Mouse (Mus musculus) kidney, adult 2 months (tissue): ENCODE results near the gene Sez6. TPM values are rescaled to one million over a fixed set of nuclear protein-coding genes. Genes with fewer than 3 reads are reported as not detected.
A peak's percentile ranks its signal among the peaks of the same experiment; 100 is the strongest.

Source experiments
- DNase-seq: peaks from one replicate; pipeline ENCODE4 v3.0.0; 2021
- H3K27ac ChIP-seq: fragments of 200-500 bp; 2 replicates; pipeline ENCODE4 v1.5.1; 2012; ENCODE audit warnings: low read depth, low read length, control low read depth, inconsistent platforms; ENCODE audit not compliant: insufficient read depth
- H3K27me3 ChIP-seq: fragments of 200-500 bp; replicated peaks from 2 replicates; pipeline ENCODE4 v1.6.1; 2012; ENCODE audit warnings: mild to moderate bottlenecking, moderate library complexity, low read length, inconsistent platforms; ENCODE audit not compliant: control insufficient read depth, insufficient read depth
- H3K36me3 ChIP-seq: fragments of 200-500 bp; 2 replicates; pipeline ENCODE4 v1.6.1; 2012; ENCODE audit warnings: mild to moderate bottlenecking, moderate library complexity, low read length, inconsistent platforms; ENCODE audit not compliant: control insufficient read depth, insufficient read depth
- H3K4me1 ChIP-seq: fragments of 200-500 bp; 2 replicates; pipeline ENCODE4 v1.6.1; 2011; ENCODE audit warnings: low read length; ENCODE audit not compliant: control insufficient read depth, insufficient read depth
- H3K4me3 ChIP-seq: fragments of 200-500 bp; 2 replicates; pipeline ENCODE4 v1.5.1; 2011; ENCODE audit warnings: mild to moderate bottlenecking, low read depth, low read length, control low read depth; ENCODE audit not compliant: insufficient read depth
- CTCF ChIP-seq: fragments of 200-500 bp; conservative IDR thresholded peaks from 2 replicates; pipeline ENCODE4 v1.5.1; 2011; ENCODE audit warnings: low read depth, mild to moderate bottlenecking, control low read depth, low read length, moderate library complexity, mixed read lengths; ENCODE audit not compliant: insufficient read depth, insufficient read length
- POLR2A ChIP-seq: fragments of 200-500 bp; IDR thresholded peaks from one replicate; pipeline ENCODE4 v1.6.1; 2011; ENCODE audit warnings: low read depth, low read length, control low read depth
- WGBS: fragments of 180-500 bp; shearing (Covaris S2); methylation state at CpG from one replicate; pipeline ENCODE4 v1.1.7; 2018; 5-methylcytosine and 5-hydroxymethylcytosine counted together
- polyA plus RNA-seq: library from polyadenylated mRNA; depleted of rRNA; stranded (reverse); fragments of >200 nt; gene quantifications from 2 replicates; pipeline ENCODE4 v1.2.3, GENCODE M21; 2012

Gene Sez6
- polyA plus RNA-seq, 1 experiment = 0.27 TPM

DNA sequence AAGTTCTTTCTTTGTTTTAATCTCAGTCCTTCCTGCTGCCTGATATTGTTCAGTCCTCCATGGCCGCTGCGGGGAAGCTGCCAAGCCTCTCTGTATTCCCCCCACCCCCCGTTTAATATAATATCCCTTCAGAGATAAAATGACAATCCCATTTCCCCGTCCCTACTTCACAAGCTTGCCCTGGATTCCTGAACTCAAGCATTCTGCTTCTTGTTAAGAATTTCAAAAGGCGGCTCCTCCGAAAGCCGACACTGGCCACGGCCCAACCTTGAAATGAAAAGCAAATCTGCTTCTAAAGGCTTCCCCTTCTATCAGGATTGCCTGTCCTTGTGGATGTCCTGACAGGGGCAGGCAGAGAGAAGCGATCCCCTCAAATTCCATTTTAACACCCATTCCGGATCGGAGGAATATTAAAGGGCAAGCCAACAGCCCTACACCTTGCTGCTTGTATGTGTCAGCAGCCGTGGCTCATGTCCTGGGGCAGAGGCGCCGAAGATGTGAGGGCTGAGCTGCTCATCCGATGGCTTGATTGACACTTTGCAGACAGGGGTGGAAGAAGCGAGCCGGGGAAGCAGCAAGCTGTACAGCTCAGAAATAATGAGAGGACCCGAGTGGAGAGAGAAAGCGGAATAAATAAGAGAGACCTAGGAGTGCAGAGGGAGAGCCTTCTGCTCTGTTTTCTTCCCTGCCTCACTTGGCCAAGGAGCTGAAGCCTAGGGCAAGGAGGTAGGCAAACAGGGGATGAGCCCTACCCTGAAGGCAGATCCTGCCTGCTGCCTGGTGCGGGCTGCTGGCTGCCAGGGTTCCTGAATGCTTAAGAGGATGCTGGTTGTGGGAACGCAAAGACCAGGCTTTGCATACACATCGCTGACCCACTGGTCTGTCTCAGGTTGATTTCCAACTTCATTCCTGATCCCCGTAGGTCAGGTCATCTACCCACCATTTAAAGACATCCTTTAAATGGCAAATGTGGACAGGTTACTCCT, 33.5 kb upstream of the Sez6 start:
- WGBS = 43% methylated on average over 23 of the region's 23 CpGs
- H3K4me1 ChIP-seq = peaks cover 21% of the 10 kb centered on the region
- H3K27ac ChIP-seq = no peak overlapping the region
- no peak overlapping the region for H3K4me3 ChIP-seq
- no peaks in the 10 kb centered on the region for H3K27me3 ChIP-seq
- DNase-seq = no peak
- no peak for TF ChIP-seq POLR2A
- TF ChIP-seq CTCF = no peak
- H3K36me3 ChIP-seq = no peaks in the 10 kb centered on the region

DNA sequence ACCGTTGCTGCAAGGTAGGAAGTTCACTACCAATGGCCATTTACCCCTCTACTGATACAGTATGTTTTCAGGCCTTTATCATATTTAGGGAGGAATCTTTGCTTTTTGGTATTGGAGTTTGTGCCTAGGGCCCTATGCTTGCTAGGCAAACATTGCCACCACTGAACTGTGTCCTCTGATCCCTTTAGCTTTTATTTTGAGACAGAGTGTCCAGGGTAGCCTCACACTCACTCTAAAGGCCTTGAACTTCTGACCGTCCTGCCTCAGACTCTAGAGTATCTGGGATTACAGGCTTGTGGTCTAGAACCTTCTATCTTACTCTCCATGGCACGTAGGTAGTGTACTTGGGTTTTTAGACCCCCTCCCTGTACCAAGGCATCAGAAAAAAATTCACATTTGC, 30.4 kb upstream of the Sez6 start:
- H3K27ac ChIP-seq = no peak overlapping the region
- H3K27me3 ChIP-seq = no peaks in the 10 kb centered on the region
- peaks cover 7% of the 10 kb centered on the region for H3K4me1 ChIP-seq
- TF ChIP-seq POLR2A (no peak), CTCF (no peak)
- no peaks in the 10 kb centered on the region for H3K36me3 ChIP-seq
- no peak for DNase-seq
- WGBS = 91% methylated on average over 3 of the region's 3 CpGs
- no peak overlapping the region for H3K4me3 ChIP-seq

DNA sequence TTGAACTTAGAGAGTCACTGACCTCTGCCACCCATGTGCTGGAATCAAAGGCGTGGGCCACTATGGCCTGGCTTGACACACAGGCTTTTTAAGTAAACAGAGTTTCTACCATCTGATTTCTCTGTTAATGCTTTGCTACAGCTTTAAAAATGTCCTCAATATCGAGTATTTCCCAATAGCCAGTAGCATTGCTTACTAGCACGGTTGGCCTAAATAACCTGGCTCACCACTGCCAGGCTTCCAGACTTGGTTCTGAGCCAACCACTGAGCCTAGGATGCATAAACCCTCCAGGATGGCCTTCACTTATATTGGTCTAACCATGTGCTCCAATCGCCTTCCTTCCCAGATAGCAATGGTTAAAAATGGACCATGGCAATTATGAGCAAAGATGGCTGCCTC, 29.9 kb upstream of the Sez6 start:
- H3K27ac ChIP-seq = no peak overlapping the region
- H3K36me3 ChIP-seq = no peaks in the 10 kb centered on the region
- H3K4me3 ChIP-seq = no peak overlapping the region
- 83% methylated on average over 4 of the region's 4 CpGs for WGBS
- peaks cover 3% of the 10 kb centered on the region; the same call in 1 of the 2 replicates for H3K4me1 ChIP-seq
- no peak for DNase-seq
- no peak for TF ChIP-seq POLR2A
- TF ChIP-seq CTCF = no peak
- H3K27me3 ChIP-seq = no peaks in the 10 kb centered on the region

DNA sequence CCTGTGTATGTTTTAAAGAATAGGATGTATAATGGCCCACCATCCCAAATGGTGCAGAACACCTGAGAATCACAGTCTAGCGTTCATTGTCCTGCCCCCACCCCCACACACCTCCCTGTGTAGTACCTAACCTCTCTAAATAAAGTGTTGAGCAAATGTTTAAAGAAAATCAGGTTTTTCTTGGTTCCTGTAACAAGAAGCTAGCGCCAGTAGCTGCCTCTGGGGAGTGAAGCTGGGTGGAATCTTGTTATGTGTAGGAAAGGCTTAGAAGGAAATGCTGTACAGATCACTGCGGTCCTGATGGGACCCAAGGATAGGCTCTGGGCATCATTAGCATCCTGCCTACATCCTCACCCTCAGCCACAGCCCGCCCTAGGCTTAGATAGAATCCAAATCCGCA, 29.2 kb upstream of the Sez6 start:
- DNase-seq = no peak
- no peak overlapping the region for H3K4me3 ChIP-seq
- peak overlapping the region; percentile 7; the same call in 1 of the 2 replicates for H3K27ac ChIP-seq
- no peak for TF ChIP-seq CTCF
- no peak for TF ChIP-seq POLR2A
- no peaks in the 10 kb centered on the region for H3K27me3 ChIP-seq
- WGBS = 67% methylated on average over 5 of the region's 5 CpGs
- no peaks in the 10 kb centered on the region for H3K36me3 ChIP-seq
- H3K4me1 ChIP-seq = peaks cover 3% of the 10 kb centered on the region; the same call in 1 of the 2 replicates

GRCm38 (mm10) chr11:77901775-77902355, 28.7 kb upstream of the Sez6 start:
- Histone ChIP-seq H3K36me3 (no peaks in the 10 kb centered on the region), H3K27me3 (no peaks in the 10 kb centered on the region), H3K4me1 (peaks cover 3% of the 10 kb centered on the region; the same call in 1 of the 2 replicates), H3K27ac (peak overlapping the region; percentile 7; the same call in 1 of the 2 replicates), H3K4me3 (no peak overlapping the region)
- 48% methylated on average over 8 of the region's 8 CpGs for WGBS
- TF ChIP-seq POLR2A (no peak), CTCF (no peak)
- peak; percentile 54 for DNase-seq

- H3K4me1 ChIP-seq = peaks cover 3% of the 10 kb centered on the region; the same call in 1 of the 2 replicates
- 48% methylated on average over 3 of the region's 3 CpGs for WGBS
- H3K27ac ChIP-seq = no peak overlapping the region
- H3K36me3 ChIP-seq = no peaks in the 10 kb centered on the region
- no peak for TF ChIP-seq POLR2A
- DNase-seq = no peak
- H3K4me3 ChIP-seq = no peak overlapping the region
- H3K27me3 ChIP-seq = no peaks in the 10 kb centered on the region
These were observed 26.8 kb upstream of the Sez6 start for GRCm38 (mm10) chr11:77903761-77904160.

DNA sequence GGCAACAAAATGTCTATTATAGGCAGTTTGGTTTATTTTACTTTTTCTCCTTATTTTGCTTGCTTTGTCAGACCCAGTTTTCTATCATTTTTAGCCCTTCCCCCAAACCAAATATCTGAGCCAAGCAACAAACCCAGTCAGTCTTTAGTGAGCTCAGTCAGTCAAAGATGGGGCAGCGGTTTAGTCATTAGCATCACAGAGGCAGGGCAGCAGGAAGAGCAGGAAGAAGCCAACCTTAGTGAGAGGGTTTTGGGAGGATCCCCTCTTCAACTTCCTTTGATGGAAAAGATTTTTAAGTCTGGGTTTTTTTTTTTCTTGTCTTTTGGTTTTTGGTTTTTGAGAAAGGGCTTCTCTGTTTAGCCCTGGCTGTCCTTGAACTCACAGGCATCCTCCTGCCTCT, 25.9 kb upstream of the Sez6 start:
- Histone ChIP-seq H3K4me1 (peaks cover 3% of the 10 kb centered on the region; the same call in 1 of the 2 replicates), H3K27ac (no peak overlapping the region), H3K4me3 (no peak overlapping the region), H3K27me3 (no peaks in the 10 kb centered on the region), H3K36me3 (no peaks in the 10 kb centered on the region)
- no peak for TF ChIP-seq CTCF
- no peak for TF ChIP-seq POLR2A
- no peak for DNase-seq
- 68% methylated on average over 1 of the region's 1 CpGs for WGBS
